Mouse (Mus musculus) T-helper 2 cell (primary cell): ENCODE results near the gene Cplx3.

Experiments used
- in situ Hi-C: fragments of 300-600 bp; cut with MboI, MseI; formaldehyde crosslinking; loops from one replicate; pipeline ENCODE4 v1.15.1; 2025; ENCODE audit warnings: high pct_unique_total_duplicates

Gene Cplx3

GRCm38 (mm10) chr9:57602098-57602497 lies 4.0 kb downstream of the Cplx3 start:
- in situ Hi-C loops: no loop called here

GRCm38 (mm10) chr9:57601353-57601706 lies 4.8 kb downstream of the Cplx3 start:
- in situ Hi-C loops: no loop called here

GRCm38 (mm10) chr9:57600620-57601352 lies 5.3 kb downstream of the Cplx3 start:
- in situ Hi-C loops: no loop called here

- in situ Hi-C loops: no loop called here
Measured at GRCm38 (mm10) chr9:57598851-57599563, 7.1 kb downstream of the Cplx3 start.

GRCm38 (mm10) chr9:57597929-57598382 lies 8.1 kb downstream of the Cplx3 start:
- in situ Hi-C loops: no loop called here

GRCm38 (mm10) chr9:57597265-57597664 lies 8.8 kb downstream of the Cplx3 start:
- in situ Hi-C loops: no loop called here

- in situ Hi-C loops: no loop called here
Measured at GRCm38 (mm10) chr9:57594174-57594509, 11.9 kb downstream of the Cplx3 start.

GRCm38 (mm10) chr9:57593454-57594173 lies 12.5 kb downstream of the Cplx3 start:
- in situ Hi-C loops: no loop called here

GRCm38 (mm10) chr9:57590726-57591125 lies 15.4 kb downstream of the Cplx3 start:
- in situ Hi-C loops: no loop called here

GRCm38 (mm10) chr9:57589224-57590126 lies 16.6 kb downstream of the Cplx3 start, which contains the start of gene Ulk3:
Ulk3 (plus strand) TSS chr9:57589452.
- in situ Hi-C loops: no loop called here

- in situ Hi-C loops: no loop called here
Measured at GRCm38 (mm10) chr9:57584991-57585390, 21.1 kb downstream of the Cplx3 start.

- in situ Hi-C loops: loop anchor here (5.0 kb wide), 1 partner anchor 40 kb away; no protein-coding TSS in a partner anchor
Measured at GRCm38 (mm10) chr9:57577144-57577849, 28.8 kb downstream of the Cplx3 start.

- in situ Hi-C loops: loop anchor here (5.0 kb wide), 1 partner anchor 42 kb away; no protein-coding TSS in a partner anchor
Measured at GRCm38 (mm10) chr9:57575577-57575976, 30.5 kb downstream of the Cplx3 start.

GRCm38 (mm10) chr9:57574397-57574796 lies 31.7 kb downstream of the Cplx3 start:
- in situ Hi-C loops: no loop called here

- in situ Hi-C loops: no loop called here
Measured at GRCm38 (mm10) chr9:57568500-57568899, 37.6 kb downstream of the Cplx3 start.

- in situ Hi-C loops: no loop called here
Measured at GRCm38 (mm10) chr9:57566846-57567245, 39.2 kb downstream of the Cplx3 start.

GRCm38 (mm10) chr9:57565741-57566221 lies 40.3 kb downstream of the Cplx3 start:
- in situ Hi-C loops: no loop called here

- in situ Hi-C loops: no loop called here
Measured at GRCm38 (mm10) chr9:57564609-57565008, 41.5 kb downstream of the Cplx3 start.

GRCm38 (mm10) chr9:57562896-57563372 lies 43.1 kb downstream of the Cplx3 start:
- in situ Hi-C loops: no loop called here

GRCm38 (mm10) chr9:57561711-57562099 lies 44.4 kb downstream of the Cplx3 start:
- in situ Hi-C loops: no loop called here
